Mouse (Mus musculus) heart, embryonic 16.5 days (tissue): ENCODE measurements at regions not wholly inside any gene's neighbourhood (a gene's known extent, or its start where the extent isn't known, plus 50 kb on each side); places are given as distances from the start of the nearest gene placed in this dataset.
"Not testable (repeated sequence)": the region's sequence is repeated elsewhere in the genome, so short reads cannot be mapped to it uniquely, and the experiment has no call there.

Experiments used
- ATAC-seq: fragments of 200-750 bp; cut with Nextera tagmentation; replicated peaks from 2 replicates; pipeline ENCODE4 v1.8.0; 2017; ENCODE audit warnings: moderate number of reproducible peaks; ENCODE audit not compliant: insufficient read depth, low FRiP score; ENCODE audit errors: extremely low read depth
- H3K27ac ChIP-seq: fragments of 300-500 bp; sonication (generic); 2 replicates; pipeline ENCODE4 v1.5.1; 2014; ENCODE audit warnings: mild to moderate bottlenecking, low read length, control low read depth, moderate library complexity
- H3K27me3 ChIP-seq: fragments of 300-500 bp; sonication (generic); 2 replicates; pipeline ENCODE4 v1.6.1; 2014; ENCODE audit warnings: low read length, mixed read lengths; ENCODE audit not compliant: control insufficient read depth, insufficient read depth
- H3K36me3 ChIP-seq: fragments of 300-500 bp; sonication (generic); 2 replicates; pipeline ENCODE4 v1.6.1; 2014; ENCODE audit not compliant: control insufficient read depth, insufficient read depth
- H3K4me1 ChIP-seq: fragments of 300-500 bp; sonication (generic); 2 replicates; pipeline ENCODE4 v1.6.1; 2014; ENCODE audit warnings: low read length, mixed read lengths; ENCODE audit not compliant: control insufficient read depth, insufficient read depth
- H3K4me2 ChIP-seq: fragments of 300-500 bp; sonication (generic); 2 replicates; pipeline ENCODE4 v1.6.1; 2014; ENCODE audit warnings: low read depth, mild to moderate bottlenecking, control low read depth, low read length
- H3K4me3 ChIP-seq: fragments of 300-500 bp; sonication (generic); 2 replicates; pipeline ENCODE4 v1.5.1; 2014; ENCODE audit warnings: mild to moderate bottlenecking, control low read depth, low read length
- H3K9ac ChIP-seq: fragments of 300-500 bp; sonication (generic); 2 replicates; pipeline ENCODE4 v1.6.1; 2014; ENCODE audit warnings: low read length, control low read depth
- H3K9me3 ChIP-seq: fragments of 300-500 bp; sonication (generic); replicated peaks from 2 replicates; pipeline ENCODE4 v1.6.1; 2016; ENCODE audit warnings: low read length; ENCODE audit not compliant: control insufficient read depth
- WGBS: fragments of 180-500 bp; shearing (Covaris S2); extraction: QIAGEN DNeasy Blood & Tissue Kit; methylation state at CpG from one replicate; pipeline ENCODE4 v1.1.7; 2014; 5-methylcytosine and 5-hydroxymethylcytosine counted together

- not testable (repeated sequence) for H3K9me3 ChIP-seq, ATAC-seq, H3K4me1 ChIP-seq, H3K36me3 ChIP-seq, H3K4me2 ChIP-seq, H3K4me3 ChIP-seq, H3K27ac ChIP-seq, H3K27me3 ChIP-seq, H3K9ac ChIP-seq
Measured at GRCm38 (mm10) chr5:28751821-28752220, 284.8 kb upstream of the Shh start.

GRCm38 (mm10) chr5:28734768-28735167, 267.7 kb upstream of the Shh start:
- H3K27me3 ChIP-seq: no peaks in the 10 kb centered on the region
- no peak overlapping the region for H3K4me2 ChIP-seq
- no peaks in the 10 kb centered on the region for H3K36me3 ChIP-seq
- 78% methylated on average over 3 of the region's 3 CpGs for WGBS
- H3K4me1 ChIP-seq: no peaks in the 10 kb centered on the region
- no peak overlapping the region for H3K27ac ChIP-seq
- no peak overlapping the region for H3K4me3 ChIP-seq
- no peaks in the 10 kb centered on the region for H3K9me3 ChIP-seq
- no peak for ATAC-seq
- H3K9ac ChIP-seq: no peak overlapping the region

GRCm38 (mm10) chr5:28722067-28722466, 255.0 kb upstream of the Shh start:
- H3K36me3 ChIP-seq: no peaks in the 10 kb centered on the region
- ATAC-seq: no peak
- H3K27ac ChIP-seq: no peak overlapping the region
- no peaks in the 10 kb centered on the region for H3K9me3 ChIP-seq
- H3K4me3 ChIP-seq: no peak overlapping the region
- H3K27me3 ChIP-seq: no peaks in the 10 kb centered on the region
- H3K4me1 ChIP-seq: no peaks in the 10 kb centered on the region
- H3K4me2 ChIP-seq: no peak overlapping the region
- H3K9ac ChIP-seq: no peak overlapping the region
- WGBS: 66% methylated on average over 3 of the region's 3 CpGs

- Histone ChIP-seq H3K27me3 (no peaks in the 10 kb centered on the region), H3K4me1 (no peaks in the 10 kb centered on the region), H3K36me3 (no peaks in the 10 kb centered on the region), H3K4me3 (no peak overlapping the region), H3K4me2 (no peak overlapping the region), H3K9ac (no peak overlapping the region), H3K9me3 (no peaks in the 10 kb centered on the region), H3K27ac (no peak overlapping the region)
- 82% methylated on average over 4 of the region's 4 CpGs for WGBS
- no peak for ATAC-seq
Measured at GRCm38 (mm10) chr5:28714978-28715377, 247.9 kb upstream of the Shh start.

- no peak for ATAC-seq
- Histone ChIP-seq H3K9me3 (no peaks in the 10 kb centered on the region), H3K4me3 (no peak overlapping the region), H3K27ac (no peak overlapping the region), H3K27me3 (no peaks in the 10 kb centered on the region), H3K36me3 (no peaks in the 10 kb centered on the region), H3K4me1 (no peaks in the 10 kb centered on the region), H3K4me2 (no peak overlapping the region), H3K9ac (no peak overlapping the region)
- WGBS: 51% methylated on average over 4 of the region's 4 CpGs
Measured at GRCm38 (mm10) chr5:28710517-28710916, 243.5 kb upstream of the Shh start.

- 49% methylated on average over 2 of the region's 2 CpGs for WGBS
Measured at GRCm38 (mm10) chr5:28709626-28710025, 242.6 kb upstream of the Shh start.

GRCm38 (mm10) chr5:28704359-28704758, 237.3 kb upstream of the Shh start:
- H3K4me1 ChIP-seq: no peaks in the 10 kb centered on the region
- no peak overlapping the region for H3K4me2 ChIP-seq
- H3K4me3 ChIP-seq: no peak overlapping the region
- 78% methylated on average over 1 of the region's 1 CpGs for WGBS
- ATAC-seq: no peak
- no peaks in the 10 kb centered on the region for H3K36me3 ChIP-seq
- no peak overlapping the region for H3K27ac ChIP-seq
- H3K27me3 ChIP-seq: no peaks in the 10 kb centered on the region
- H3K9me3 ChIP-seq: no peaks in the 10 kb centered on the region
- H3K9ac ChIP-seq: no peak overlapping the region

More at GRCm38 (mm10) chr5:28709626-28710025, 242.6 kb upstream of the Shh start:
- H3K4me3 ChIP-seq: no peak overlapping the region
- no peak overlapping the region for H3K9ac ChIP-seq
- H3K4me1 ChIP-seq: no peaks in the 10 kb centered on the region
- no peaks in the 10 kb centered on the region for H3K9me3 ChIP-seq
- no peaks in the 10 kb centered on the region for H3K36me3 ChIP-seq
- no peaks in the 10 kb centered on the region for H3K27me3 ChIP-seq
- H3K4me2 ChIP-seq: no peak overlapping the region
- ATAC-seq: no peak
- H3K27ac ChIP-seq: no peak overlapping the region

GRCm38 (mm10) chr5:28696966-28697365, 229.9 kb upstream of the Shh start:
- H3K4me3 ChIP-seq: no peak overlapping the region
- H3K27ac ChIP-seq: no peak overlapping the region
- H3K27me3 ChIP-seq: no peaks in the 10 kb centered on the region
- no peaks in the 10 kb centered on the region for H3K4me1 ChIP-seq
- WGBS: 62% methylated on average over 3 of the region's 3 CpGs
- ATAC-seq: no peak
- no peaks in the 10 kb centered on the region for H3K36me3 ChIP-seq
- no peaks in the 10 kb centered on the region for H3K9me3 ChIP-seq
- no peak overlapping the region for H3K4me2 ChIP-seq
- no peak overlapping the region for H3K9ac ChIP-seq

- Histone ChIP-seq H3K4me1 (no peaks in the 10 kb centered on the region), H3K4me2 (no peak overlapping the region), H3K9ac (no peak overlapping the region), H3K9me3 (no peaks in the 10 kb centered on the region), H3K4me3 (no peak overlapping the region), H3K27ac (no peak overlapping the region), H3K36me3 (no peaks in the 10 kb centered on the region), H3K27me3 (no peaks in the 10 kb centered on the region)
- WGBS: 59% methylated on average over 6 of the region's 6 CpGs
- ATAC-seq: no peak
Measured at GRCm38 (mm10) chr5:28690110-28690509, 223.1 kb upstream of the Shh start.

GRCm38 (mm10) chr5:28689651-28690050, 222.6 kb upstream of the Shh start:
- no peak for ATAC-seq
- H3K4me1 ChIP-seq: no peaks in the 10 kb centered on the region

More at GRCm38 (mm10) chr5:28689651-28690050, 222.6 kb upstream of the Shh start:
- Histone ChIP-seq H3K9me3 (no peaks in the 10 kb centered on the region), H3K27me3 (no peaks in the 10 kb centered on the region), H3K27ac (no peak overlapping the region), H3K4me2 (no peak overlapping the region), H3K9ac (no peak overlapping the region), H3K36me3 (no peaks in the 10 kb centered on the region), H3K4me3 (no peak overlapping the region)
- 36% methylated on average over 2 of the region's 2 CpGs for WGBS
